Mouse (Mus musculus) limb, embryonic 14.5 days (tissue): Measurements from ENCODE around the gene Cadm4. TPM values are rescaled to one million over a fixed set of nuclear protein-coding genes. Genes with fewer than 3 reads are reported as not detected.
"Not testable (repeated sequence)": the region's sequence is repeated elsewhere in the genome, so short reads cannot be mapped to it uniquely, and the experiment has no call there.

Experiments
- ATAC-seq: fragments of 200-750 bp; cut with Nextera tagmentation; 2 replicates; pipeline ENCODE4 v1.8.0; 2017; ENCODE audit warnings: low read depth, moderate number of reproducible peaks, moderate TSS enrichment; ENCODE audit not compliant: low FRiP score
- DNase-seq: peaks from one replicate; pipeline ENCODE4 v3.0.0-alpha.2; 2015; ENCODE audit warnings: low spot score
- H3K27ac ChIP-seq: fragments of 300-500 bp; sonication (generic); replicated peaks from 2 replicates; pipeline ENCODE4 v1.5.1; 2014; ENCODE audit warnings: low read depth, mild to moderate bottlenecking, low read length, moderate library complexity, mixed read lengths
- H3K27me3 ChIP-seq: fragments of 300-500 bp; sonication (generic); 2 replicates; pipeline ENCODE4 v1.6.1; 2014; ENCODE audit warnings: low read length, mixed read lengths; ENCODE audit not compliant: control insufficient read depth, insufficient read depth
- H3K36me3 ChIP-seq: fragments of 300-500 bp; sonication (generic); 2 replicates; pipeline ENCODE4 v1.6.1; 2014; ENCODE audit warnings: mild to moderate bottlenecking, low read length, moderate library complexity, mixed read lengths; ENCODE audit not compliant: control insufficient read depth, insufficient read depth
- H3K4me1 ChIP-seq: fragments of 300-500 bp; sonication (generic); 2 replicates; pipeline ENCODE4 v1.6.1; 2014; ENCODE audit warnings: antibody characterized with exemption, low read length, mixed read lengths; ENCODE audit not compliant: control insufficient read depth, insufficient read depth
- H3K4me2 ChIP-seq: fragments of 300-500 bp; sonication (generic); replicated peaks from 2 replicates; pipeline ENCODE4 v1.6.1; 2014; ENCODE audit warnings: low read depth, mild to moderate bottlenecking, low read length, moderate library complexity; ENCODE audit not compliant: severe bottlenecking
- H3K4me3 ChIP-seq: fragments of 300-500 bp; sonication (generic); replicated peaks from 2 replicates; pipeline ENCODE4 v1.5.1; 2014; ENCODE audit warnings: low read length
- H3K9ac ChIP-seq: fragments of 300-500 bp; sonication (generic); 2 replicates; pipeline ENCODE4 v1.6.1; 2014; ENCODE audit warnings: mild to moderate bottlenecking, low read depth, low read length, moderate library complexity; ENCODE audit not compliant: severe bottlenecking
- H3K9me3 ChIP-seq: fragments of 300-500 bp; sonication (generic); 2 replicates; pipeline ENCODE4 v1.6.1; 2016; ENCODE audit warnings: low read length; ENCODE audit not compliant: control insufficient read depth
- POLR2A ChIP-seq: fragments of 200-500 bp; IDR thresholded peaks from 2 replicates; pipeline ENCODE4 v1.8.0; 2012; ENCODE audit warnings: inconsistent platforms, mild to moderate bottlenecking, moderate library complexity, borderline replicate concordance; ENCODE audit not compliant: insufficient read depth, insufficient read length; ENCODE audit errors: extremely low read depth
- WGBS: fragments of 180-500 bp; shearing (Covaris S2); extraction: QIAGEN DNeasy Blood & Tissue Kit; methylation state at CpG from one replicate; pipeline ENCODE4 v1.1.7; 2014; 5-methylcytosine and 5-hydroxymethylcytosine counted together
- polyA plus RNA-seq, 2 experiments: library from polyadenylated mRNA; depleted of rRNA in 1 of 2; stranded (reverse) in 1 of 2; unstranded in 1 of 2; fragments of >200 nt; fragmentation: Nextera tagmentation in 1 of 2; extraction: Ambion mirVana in 1 of 2; gene quantifications; 2 replicates each; pipeline versions ENCODE4 v1.2.1 to v1.2.3; 2012 to 2014

Cadm4 gene
- polyA plus RNA-seq, 2 experiments, result 2.1 to 21.1 TPM

GRCm38 (mm10) chr7:24479685-24480084 is 2.1 kb upstream of the Cadm4 start:
- ATAC-seq, result no peak
- Histone ChIP-seq H3K36me3 (no peaks in the 10 kb centered on the region), H3K9me3 (no peaks in the 10 kb centered on the region), H3K4me1 (no peaks in the 10 kb centered on the region), H3K27ac (no peak overlapping the region), H3K27me3 (peaks cover 9% of the 10 kb centered on the region; the same call in 1 of the 2 replicates), H3K4me3 (no peak overlapping the region), H3K4me2 (no peak overlapping the region), H3K9ac (no peak overlapping the region)
- no peak for DNase-seq
- 100% methylated on average over 2 of the region's 2 CpGs for WGBS
- no peak for TF ChIP-seq POLR2A

DNA sequence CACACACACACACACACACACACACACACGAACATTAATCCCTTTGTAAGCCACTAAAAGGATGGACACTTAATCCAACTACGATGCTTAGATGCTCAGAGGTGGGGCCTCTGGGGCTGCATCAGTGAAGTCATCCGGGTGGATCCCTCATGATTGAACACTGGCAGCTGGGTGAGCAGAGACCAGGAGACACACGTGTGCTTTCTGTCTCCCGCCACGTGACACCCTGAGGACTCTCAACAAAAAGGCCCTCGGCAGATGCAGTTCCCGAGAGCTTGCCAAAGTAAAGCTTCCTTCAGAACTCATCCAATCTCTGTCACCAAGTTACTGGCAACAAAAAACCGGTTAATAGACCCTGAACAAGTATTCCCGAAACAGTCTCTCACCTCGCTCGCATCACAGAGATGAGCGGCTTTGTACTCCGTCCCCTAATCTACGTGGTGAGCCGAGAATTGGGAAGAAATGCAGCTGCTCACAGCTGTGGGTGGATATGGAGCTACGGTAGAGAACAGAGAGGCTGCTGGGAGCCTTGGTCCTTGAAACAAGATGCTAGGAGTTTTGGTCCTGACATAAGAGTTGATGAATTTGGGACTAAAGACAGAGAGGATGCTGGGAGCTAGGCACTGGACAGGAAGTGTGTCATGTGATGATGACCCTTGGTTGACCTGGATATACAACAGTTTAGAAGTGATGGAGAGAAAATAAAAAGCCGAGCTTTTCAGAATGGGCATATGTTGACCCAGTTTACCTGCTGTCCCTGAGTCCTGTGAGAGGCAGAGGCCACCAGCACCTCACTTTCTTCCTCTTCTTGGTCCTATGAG is 1.5 kb upstream of the Cadm4 start:
- no peak for TF ChIP-seq POLR2A
- 61% methylated on average over 18 of the region's 18 CpGs for WGBS
- Histone ChIP-seq H3K9me3 (no peaks in the 10 kb centered on the region), H3K4me3 (no peak overlapping the region), H3K4me2 (no peak overlapping the region), H3K9ac (no peak overlapping the region), H3K27ac (no peak overlapping the region), H3K27me3 (peaks cover 9% of the 10 kb centered on the region; the same call in 1 of the 2 replicates), H3K36me3 (no peaks in the 10 kb centered on the region), H3K4me1 (no peaks in the 10 kb centered on the region)
- ATAC-seq (no peak), DNase-seq (no peak)

DNA sequence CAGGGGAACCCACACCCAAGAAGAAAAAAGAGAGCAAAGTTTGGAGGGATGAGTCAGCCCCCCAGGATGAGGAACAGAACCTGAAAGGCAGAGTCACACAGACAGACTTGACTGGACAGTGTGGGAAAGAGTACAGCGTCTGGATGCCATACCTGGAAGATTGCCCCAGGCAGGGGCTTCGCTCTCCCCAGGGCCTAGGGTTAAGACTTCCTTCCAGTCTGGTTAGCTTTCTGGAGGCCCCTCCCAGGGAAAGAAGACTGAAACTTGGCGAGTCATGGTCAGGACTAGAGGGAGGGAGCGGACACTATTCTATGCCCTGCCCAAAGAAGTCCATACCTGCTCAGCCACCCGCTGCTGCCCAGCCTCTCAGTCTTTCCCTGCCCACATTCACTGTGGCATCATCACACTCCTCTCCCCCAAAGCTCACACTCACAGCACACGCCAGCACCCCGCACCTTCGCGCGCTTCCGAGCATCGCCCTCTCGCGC is 793 bp upstream of the Cadm4 start:
- ATAC-seq, result no peak
- Histone ChIP-seq H3K9ac (peak overlapping the region; percentile 66), H3K4me1 (no peaks in the 10 kb centered on the region), H3K4me3 (peak overlapping the region; percentile 63), H3K36me3 (no peaks in the 10 kb centered on the region), H3K27me3 (peaks cover 9% of the 10 kb centered on the region; the same call in 1 of the 2 replicates), H3K4me2 (peak overlapping the region; percentile 96), H3K27ac (no peak overlapping the region), H3K9me3 (no peaks in the 10 kb centered on the region)
- no peak for DNase-seq
- no peak for TF ChIP-seq POLR2A
- 14% methylated on average over 14 of the region's 14 CpGs for WGBS

- Histone ChIP-seq H3K27me3 (peaks cover 9% of the 10 kb centered on the region; the same call in 1 of the 2 replicates), H3K4me2 (peak overlapping the region; percentile 96), H3K36me3 (no peaks in the 10 kb centered on the region), H3K9me3 (no peaks in the 10 kb centered on the region), H3K9ac (peak overlapping the region; percentile 66), H3K27ac (no peak overlapping the region), H3K4me3 (peak overlapping the region; percentile 63), H3K4me1 (no peaks in the 10 kb centered on the region)
- no peak for ATAC-seq
- WGBS, result 3% methylated on average over 12 of the region's 38 CpGs
- no peak for TF ChIP-seq POLR2A
- DNase-seq, result no peak
Measured at GRCm38 (mm10) chr7:24482208-24483020, 591 bp downstream of the Cadm4 start.

DNA sequence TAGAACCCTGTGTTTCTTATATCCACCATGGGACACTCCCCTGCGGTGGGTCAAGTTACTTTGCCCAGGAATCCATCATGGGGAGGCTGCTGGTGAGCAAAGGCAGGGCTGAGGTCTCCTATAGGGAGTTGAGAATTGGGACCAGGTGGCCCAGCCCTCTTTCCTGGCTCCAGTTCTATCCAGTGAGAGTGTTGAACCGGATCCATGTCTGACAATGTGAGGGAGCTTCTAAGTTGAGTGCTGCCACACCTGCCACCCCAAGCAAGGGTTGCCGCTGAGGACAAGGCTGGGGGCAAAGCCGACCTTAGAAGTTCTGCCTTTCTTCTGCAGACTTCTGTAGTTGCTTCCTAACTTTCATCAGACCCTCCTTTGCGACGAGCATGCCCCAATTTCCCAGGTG is 1.5 kb downstream of the Cadm4 start:
- H3K4me3 ChIP-seq, H3K9ac ChIP-seq, H3K36me3 ChIP-seq, ATAC-seq, H3K27ac ChIP-seq, H3K9me3 ChIP-seq, DNase-seq, H3K4me2 ChIP-seq, H3K4me1 ChIP-seq, H3K27me3 ChIP-seq: not testable (repeated sequence)
- WGBS, result 41% methylated on average over 6 of the region's 6 CpGs
